Mouse (Mus musculus) lung, adult 2 months (tissue): ENCODE results near the gene Ttll8. TPM values are rescaled to one million over a fixed set of nuclear protein-coding genes. Genes with fewer than 3 reads are reported as not detected.

Experiments
- DNase-seq: peaks from one replicate; pipeline ENCODE4 v3.0.0; 2022
- H3K4me1 ChIP-seq: fragments of 200-500 bp; 2 replicates; pipeline ENCODE4 v1.6.1; 2011; ENCODE audit warnings: low read length; ENCODE audit not compliant: control insufficient read depth, insufficient read depth
- H3K4me3 ChIP-seq: fragments of 200-500 bp; replicated peaks from 2 replicates; pipeline ENCODE3; 2011; ENCODE audit warnings: low read depth, mild to moderate bottlenecking, control low read depth, low read length; ENCODE audit errors: extremely low read depth
- CTCF ChIP-seq: fragments of 200-500 bp; IDR thresholded peaks from 2 replicates; pipeline ENCODE4 v1.5.1; 2011; ENCODE audit warnings: mild to moderate bottlenecking, low read length, control low read depth; ENCODE audit not compliant: insufficient read depth
- POLR2A ChIP-seq: fragments of 200-500 bp; IDR thresholded peaks from 2 replicates; pipeline ENCODE4 v1.6.1; 2011; ENCODE audit warnings: low read depth, mild to moderate bottlenecking, control low read depth, low read length, borderline replicate concordance; ENCODE audit errors: extremely low read depth
- WGBS: fragments of 180-500 bp; shearing (Covaris S2); methylation state at CpG from one replicate; pipeline ENCODE4 v1.1.7; 2018; 5-methylcytosine and 5-hydroxymethylcytosine counted together
- polyA plus RNA-seq: library from polyadenylated mRNA; depleted of rRNA; stranded (reverse); fragments of >200 nt; gene quantifications from 2 replicates; pipeline ENCODE4 v1.2.3, GENCODE M21; 2012; rRNA removed

Gene Ttll8
- polyA plus RNA-seq, 1 experiment, result 0.65 TPM

GRCm38 (mm10) chr15:88850146-88850826 lies 103.9 kb downstream of the Ttll8 start:
- Histone ChIP-seq H3K4me1 (peaks cover 25% of the 10 kb centered on the region), H3K4me3 (no peak overlapping the region)
- TF ChIP-seq POLR2A (no peak; the same call in 1 of the 2 replicates), CTCF (no peak)
- peak; percentile 93 for DNase-seq
- WGBS, result 27% methylated on average over 10 of the region's 10 CpGs

GRCm38 (mm10) chr15:88849621-88850020 lies 104.6 kb downstream of the Ttll8 start:
- peaks cover 19% of the 10 kb centered on the region for H3K4me1 ChIP-seq
- no peak for DNase-seq
- no peak for TF ChIP-seq CTCF
- no peak for TF ChIP-seq POLR2A
- 94% methylated on average over 2 of the region's 2 CpGs for WGBS
- no peak overlapping the region for H3K4me3 ChIP-seq

GRCm38 (mm10) chr15:88848661-88849060 lies 105.6 kb downstream of the Ttll8 start:
- DNase-seq, result no peak
- peaks cover 16% of the 10 kb centered on the region for H3K4me1 ChIP-seq
- 100% methylated on average over 1 of the region's 1 CpGs for WGBS
- H3K4me3 ChIP-seq, result no peak overlapping the region
- TF ChIP-seq POLR2A, result no peak
- no peak for TF ChIP-seq CTCF

DNA sequence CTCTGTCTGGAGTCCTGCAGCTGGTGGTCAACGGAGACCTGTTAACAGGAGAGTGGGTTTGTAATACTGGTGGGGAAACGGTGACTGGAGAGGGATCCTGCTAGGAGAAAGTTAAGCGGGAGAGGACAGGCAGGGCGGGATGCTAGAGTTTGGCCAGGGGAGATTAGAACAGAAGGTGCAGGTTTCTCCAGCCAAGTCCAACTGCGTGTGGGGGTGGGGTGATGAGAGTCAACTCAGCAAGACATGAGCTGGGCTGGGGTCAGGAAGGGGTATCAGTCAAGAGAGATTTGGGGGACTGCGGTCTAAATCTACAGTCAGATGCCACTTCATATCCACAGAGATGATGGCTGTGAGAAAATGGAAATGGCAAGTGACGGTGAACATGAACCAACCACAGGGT lies 109.3 kb downstream of the Ttll8 start:
- TF ChIP-seq CTCF (no peak), POLR2A (no peak)
- Histone ChIP-seq H3K4me1 (peaks cover 2% of the 10 kb centered on the region; the same call in 1 of the 2 replicates), H3K4me3 (no peak overlapping the region)
- WGBS, result 92% methylated on average over 7 of the region's 7 CpGs
- DNase-seq, result no peak

DNA sequence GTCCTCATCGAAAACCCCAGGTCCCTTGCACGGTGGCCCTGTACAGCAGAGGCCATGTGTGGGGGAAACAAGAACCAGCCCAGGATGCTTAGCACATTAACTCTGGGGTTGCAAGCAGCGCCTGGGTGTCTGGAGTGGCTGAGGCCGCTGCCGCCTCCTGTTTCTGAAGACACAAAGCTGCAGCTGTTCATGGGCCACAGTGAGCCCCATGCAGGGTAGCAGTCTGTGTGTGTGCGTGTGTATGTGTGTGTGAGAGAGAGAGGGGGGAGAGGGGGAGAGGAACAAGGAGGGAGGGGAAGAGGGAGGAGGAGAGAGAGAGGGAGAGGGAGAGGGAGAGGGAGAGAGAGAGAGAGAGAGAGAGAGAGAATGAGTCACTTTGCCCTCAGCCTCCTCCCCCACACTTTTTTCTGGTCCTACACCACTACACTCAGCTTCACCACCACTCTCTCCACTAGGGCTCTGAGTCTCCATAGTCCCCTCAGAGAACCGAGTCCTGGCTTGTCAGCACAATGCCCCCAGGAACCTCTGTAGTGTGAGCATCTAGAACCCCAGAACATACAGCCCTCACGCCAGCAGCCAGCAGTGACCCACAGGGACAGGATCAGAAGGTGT lies 110.6 kb downstream of the Ttll8 start:
- 52% methylated on average over 8 of the region's 8 CpGs for WGBS
- no peak overlapping the region for H3K4me3 ChIP-seq
- peaks cover 10% of the 10 kb centered on the region for H3K4me1 ChIP-seq
- DNase-seq, result no peak
- TF ChIP-seq POLR2A (no peak), CTCF (no peak)

- Histone ChIP-seq H3K4me3 (no peak overlapping the region), H3K4me1 (peaks cover 15% of the 10 kb centered on the region)
- no peak for TF ChIP-seq CTCF
- no peak for TF ChIP-seq POLR2A
- WGBS, result 69% methylated on average over 3 of the region's 3 CpGs
- DNase-seq, result no peak
These were observed 111.9 kb downstream of the Ttll8 start for GRCm38 (mm10) chr15:88842300-88842673.

GRCm38 (mm10) chr15:88841580-88842299 lies 112.5 kb downstream of the Ttll8 start:
- 95% methylated on average over 3 of the region's 3 CpGs for WGBS
- Histone ChIP-seq H3K4me3 (no peak overlapping the region), H3K4me1 (peaks cover 15% of the 10 kb centered on the region)
- DNase-seq, result no peak
- TF ChIP-seq CTCF (no peak), POLR2A (no peak)

DNA sequence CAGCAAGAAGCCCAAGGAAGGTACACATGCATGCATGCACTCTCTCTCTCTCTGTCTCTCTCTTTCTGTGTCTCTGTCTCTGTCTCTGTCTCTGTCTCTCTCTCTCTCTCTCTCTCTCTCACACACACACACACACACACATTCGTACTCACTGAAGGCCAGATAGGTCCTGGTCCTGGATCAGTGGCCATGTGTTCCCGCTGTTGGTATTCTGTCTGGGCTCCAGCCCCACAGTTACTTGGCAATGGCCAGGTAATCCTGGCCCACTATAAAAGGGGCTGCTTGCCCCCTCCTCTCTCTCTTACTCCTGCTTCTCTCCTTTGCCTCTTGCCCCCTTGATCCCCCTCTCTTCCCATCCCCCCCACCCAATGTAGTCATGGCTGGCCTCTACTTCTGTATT lies 113.1 kb downstream of the Ttll8 start:
- no peak for DNase-seq

More for the DNA sequence above, 113.1 kb downstream of the Ttll8 start:
- Histone ChIP-seq H3K4me3 (no peak overlapping the region), H3K4me1 (peaks cover 15% of the 10 kb centered on the region)
- no peak for TF ChIP-seq CTCF
- WGBS, result 83% methylated on average over 2 of the region's 2 CpGs

Other genes starting within 250 kb of the Ttll8 start
- 16.4 and 19.8 TPM in 2 replicates for gene Brd1, start 220.2 kb downstream of the Ttll8 start, polyA plus RNA-seq
- gene Zbed4, start 202.8 kb downstream of the Ttll8 start, polyA plus RNA-seq, result 3.1 and 4.2 TPM in 2 replicates
- 16.4 and 16.7 TPM in 2 replicates for gene Alg12, start 135.1 kb downstream of the Ttll8 start, polyA plus RNA-seq
- 34.1 and 37.5 TPM in 2 replicates for gene Creld2, start 134.8 kb downstream of the Ttll8 start, polyA plus RNA-seq
- 55.0 and 97.1 TPM in 2 replicates for gene Pim3, start 92.2 kb downstream of the Ttll8 start, polyA plus RNA-seq
- gene Mlc1, start 24.6 kb upstream of the Ttll8 start, polyA plus RNA-seq, result 29.5 and 30.2 TPM in 2 replicates
- gene Mov10l1, start 28.5 kb upstream of the Ttll8 start, polyA plus RNA-seq, result 0.23 and 0.43 TPM in 2 replicates
- 0.28 and 0.36 TPM in 2 replicates for gene Panx2, start 105.3 kb upstream of the Ttll8 start, polyA plus RNA-seq
- 49.3 and 64.3 TPM in 2 replicates for gene Trabd, start 120.7 kb upstream of the Ttll8 start, polyA plus RNA-seq
- gene Selenoo, start 134.7 kb upstream of the Ttll8 start, polyA plus RNA-seq, result 37.1 and 42.8 TPM in 2 replicates
- 27.1 and 30.3 TPM in 2 replicates for gene Tubgcp6, start 168.7 kb upstream of the Ttll8 start, polyA plus RNA-seq
- gene Hdac10, start 174.3 kb upstream of the Ttll8 start, polyA plus RNA-seq, result 39.8 and 46.9 TPM in 2 replicates
- gene Mapk12, start 186.3 kb upstream of the Ttll8 start, polyA plus RNA-seq, result 28.2 and 32.2 TPM in 2 replicates
- gene Mapk11, start 195.2 kb upstream of the Ttll8 start, polyA plus RNA-seq, result 13.7 and 14.0 TPM in 2 replicates
- gene Plxnb2, start 226.4 kb upstream of the Ttll8 start, polyA plus RNA-seq, result 204 and 210 TPM in 2 replicates
- gene Dennd6b, start 242.1 kb upstream of the Ttll8 start, polyA plus RNA-seq, result 15.6 and 17.2 TPM in 2 replicates